Mouse (Mus musculus): ENCODE results near the gene Lin54.

GRCm38 (mm10) chr5:100437086-100437485 lies 63.4 kb downstream of the Lin54 start:
- peak; percentile 21; the same call in 1 of the 2 replicates for TF ChIP-seq CTCF (IDR thresholded peaks at IDR 0.05; ENCODE audit: insufficient read depth, low read length)
- no peak for TF ChIP-seq POLR2A (IDR thresholded peaks at IDR 0.05; ENCODE audit: borderline replicate concordance, extremely low read depth, low read depth, low read length)

Data from lung, adult 2 months (tissue).